Mouse (Mus musculus): ENCODE results near the gene Fam187a. TPM values are rescaled to one million over a fixed set of nuclear protein-coding genes. Genes with fewer than 3 reads are reported as not detected.

The Fam187a gene
- not detected for total RNA-seq (2023)

DNA sequence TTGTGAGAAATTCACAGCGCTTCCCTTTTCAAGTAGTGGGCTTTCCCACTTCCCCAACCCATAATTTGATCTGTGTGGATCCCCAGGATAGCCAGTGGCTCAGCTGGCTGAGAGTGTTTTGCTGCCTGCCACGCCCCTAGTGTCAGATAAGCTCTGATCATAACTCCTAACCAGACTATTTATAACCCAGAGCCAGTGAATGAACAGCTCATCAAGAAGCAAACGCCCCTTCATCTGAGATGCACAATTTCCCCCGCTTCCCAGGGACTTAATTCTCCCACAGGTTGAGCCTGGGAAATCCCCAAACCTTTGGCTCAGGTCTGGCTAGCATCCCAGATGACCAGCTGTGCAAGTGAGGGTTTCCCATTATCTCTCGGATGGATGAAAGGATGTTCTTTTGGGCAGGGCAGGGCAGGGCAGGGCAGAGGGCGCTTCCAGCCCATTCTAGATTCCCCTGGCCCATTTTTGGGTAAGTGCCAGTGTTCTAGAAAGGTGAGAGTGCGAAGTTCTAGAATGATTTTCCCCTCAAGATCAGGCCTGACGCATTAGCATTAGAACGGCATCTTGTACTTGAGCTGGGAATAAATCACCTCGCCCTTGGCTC is at the start of gene Fam187a:
Gene Fam187a (plus strand): TSS at position 554 of the 604 bp plus-strand sequence.

DNA sequence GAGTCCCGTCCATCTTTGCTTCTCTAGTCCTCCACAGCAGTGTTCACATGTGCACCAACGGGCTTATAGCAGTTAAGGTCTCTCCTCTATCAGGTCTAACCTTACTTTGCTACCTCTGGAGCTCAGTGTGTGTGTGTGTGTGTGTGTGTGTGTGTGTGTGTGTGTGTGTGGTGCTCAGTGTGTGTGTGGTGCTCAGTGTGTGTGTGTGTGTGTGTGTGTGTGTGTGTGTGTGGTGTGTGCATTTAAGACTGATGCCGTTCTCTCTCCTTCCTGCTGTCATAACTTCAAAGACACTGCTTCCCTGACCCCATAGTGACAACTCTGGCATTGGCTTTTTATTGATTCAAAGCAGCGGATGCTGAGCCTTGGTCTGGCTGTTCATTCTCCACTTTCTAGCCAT is 49.4 kb upstream of the Fam187a start, which contains the start of gene Higd1b:
Gene Higd1b (plus strand): TSS at position 301 of the 400 bp plus-strand sequence.

DNA sequence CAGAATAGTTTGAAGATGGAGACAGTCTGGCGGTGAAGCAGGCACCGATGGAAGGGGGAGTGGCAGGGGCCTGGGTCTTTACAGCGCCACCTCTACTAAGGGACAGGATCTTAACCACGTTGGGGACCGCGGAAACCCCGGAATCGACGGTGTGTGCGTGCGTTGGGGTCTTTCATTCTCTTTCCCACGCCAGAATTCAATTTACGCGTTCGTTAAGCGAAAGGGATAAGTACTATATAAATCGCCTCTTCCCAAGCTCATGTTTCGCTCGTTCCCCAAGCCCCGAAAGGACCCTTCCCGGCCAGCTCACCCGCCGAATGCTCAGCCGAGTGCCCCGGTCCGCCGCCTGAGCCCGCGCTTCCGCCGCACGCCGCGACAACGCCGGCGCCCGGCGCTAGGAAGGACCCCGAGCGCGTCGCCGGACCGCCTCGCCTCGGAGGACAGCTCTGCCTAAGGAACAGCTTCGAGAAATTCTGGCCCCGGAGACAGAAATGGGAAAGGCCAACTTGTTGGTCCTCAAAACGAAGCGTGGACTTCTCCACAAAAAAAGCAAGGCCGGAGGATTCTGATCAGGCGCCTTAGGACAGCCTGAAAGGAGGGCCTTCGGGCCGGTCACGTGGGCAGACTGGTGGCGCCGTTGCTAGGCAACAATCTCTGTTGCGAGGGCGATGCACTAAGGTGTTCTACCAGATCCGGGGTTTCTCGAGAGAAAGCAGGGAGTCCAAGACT is 4.2 kb upstream of the Fam187a start, which contains the start of the genes Eftud2 and Ccdc103:
Gene Eftud2 (minus strand): TSS at position 401 of the 729 bp plus-strand sequence.
Gene Ccdc103 (plus strand): TSS at position 620 of the 729 bp plus-strand sequence.

DNA sequence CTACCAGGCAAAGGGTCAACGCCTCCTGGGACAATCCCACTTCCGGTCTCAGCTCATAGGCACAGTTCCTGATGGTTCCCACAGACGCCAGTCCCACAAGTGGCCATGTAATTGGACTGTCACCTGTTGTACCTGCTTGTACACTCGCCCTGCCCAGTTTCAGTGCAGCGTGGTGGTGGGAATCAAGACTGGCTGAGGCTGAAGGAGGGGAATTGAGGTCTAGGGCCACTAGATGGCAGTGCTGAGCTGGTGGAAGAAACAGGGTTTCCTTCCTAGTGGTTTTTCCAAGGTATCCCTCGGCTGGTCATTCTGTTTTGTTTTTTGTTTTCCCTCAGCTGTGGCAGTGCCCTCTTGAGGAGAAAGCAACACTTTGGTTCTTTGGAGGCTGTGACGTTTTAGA is 15.8 kb downstream of the Fam187a start, which contains the start of gene Gfap:
Gene Gfap (minus strand): TSS at position 150 of the 400 bp plus-strand sequence.

DNA sequence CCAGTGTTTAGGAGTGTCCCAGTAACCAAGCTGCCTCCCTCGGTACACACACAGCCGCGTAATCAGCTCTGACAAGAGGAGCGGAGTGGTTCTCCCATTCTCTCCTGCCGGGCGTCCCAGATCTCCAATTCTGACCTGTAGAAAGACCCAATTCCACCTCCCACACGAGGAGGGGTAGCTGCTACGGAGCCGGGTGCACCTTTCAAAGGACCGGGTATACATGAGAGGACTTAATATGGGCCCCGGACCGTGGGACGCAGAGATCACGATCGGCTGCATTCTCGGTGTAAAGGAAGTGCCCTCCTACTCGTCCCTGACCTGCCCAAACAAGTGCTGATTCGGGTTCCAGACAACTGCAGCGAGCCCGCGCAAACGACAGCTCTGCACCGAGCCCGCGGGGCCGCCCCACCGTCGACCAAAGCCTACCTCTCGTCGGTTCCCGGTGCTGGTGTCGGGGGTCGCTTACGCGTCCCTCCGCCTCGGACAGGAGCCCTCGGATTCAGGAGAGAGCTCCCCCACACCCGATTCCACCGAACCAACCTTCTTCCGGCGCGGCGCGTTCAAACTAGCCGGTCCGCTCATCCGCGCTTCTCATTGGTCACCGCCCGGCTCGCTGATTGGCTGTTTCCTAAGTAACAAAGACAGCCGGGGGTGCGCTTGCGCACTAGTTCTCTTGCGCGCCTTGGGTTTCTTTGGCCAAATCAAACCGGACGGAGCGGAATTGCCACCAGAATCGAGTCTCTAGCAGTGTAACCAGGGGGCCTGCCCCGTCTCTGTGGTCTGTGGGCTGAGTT is 39.8 kb downstream of the Fam187a start, which contains the start of gene Kif18b:
Gene Kif18b (minus strand): TSS at position 568 of the 794 bp plus-strand sequence.

Other genes starting within 250 kb of the Fam187a start
- gene Meioc, start 221.5 kb upstream of the Fam187a start, total RNA-seq (2023), result not detected
- 10 to 100 TPM; 21.1 TPM for gene Ccdc43, start 187.4 kb upstream of the Fam187a start, total RNA-seq (2023)
- 1 to 10 TPM; 4.0 to 4.2 TPM for gene Adam11, start 123.7 kb upstream of the Fam187a start, total RNA-seq (2023)
- gene Gjc1, start 65.5 kb upstream of the Fam187a start, total RNA-seq (2023), result not detected
- not detected for gene Higd1b, start 49.3 kb upstream of the Fam187a start, total RNA-seq (2023)
- 10 to 100 TPM; 80.3 to 82.1 TPM for gene Eftud2, start 4.2 kb upstream of the Fam187a start, total RNA-seq (2023)
- gene Ccdc103, start 4.0 kb upstream of the Fam187a start, total RNA-seq (2023), result not detected
- not detected for gene Gfap, start 15.7 kb downstream of the Fam187a start, total RNA-seq (2023)
- gene Kif18b, start 40.0 kb downstream of the Fam187a start, total RNA-seq (2023), result under 1 TPM; 0.18 to 0.97 TPM
- not detected for gene C1ql1, start 61.5 kb downstream of the Fam187a start, total RNA-seq (2023)
- gene Nmt1, start 143.0 kb downstream of the Fam187a start, total RNA-seq (2023), result 10 to 100 TPM; 89.9 to 97.1 TPM
- 10 to 100 TPM; 30.5 to 33.0 TPM for gene Dcakd, start 143.2 kb downstream of the Fam187a start, total RNA-seq (2023)
- gene Plcd3, start 216.5 kb downstream of the Fam187a start, total RNA-seq (2023), result under 1 TPM; 0.68 to 0.73 TPM
- gene Acbd4, start 216.5 kb downstream of the Fam187a start, total RNA-seq (2023), result 10 to 100 TPM; 21.4 to 24.6 TPM
- 10 to 100 TPM; 47.5 to 61.8 TPM for gene Hexim1, start 231.1 kb downstream of the Fam187a start, total RNA-seq (2023)
- 1 to 10 TPM; 2.7 to 3.8 TPM for gene Hexim2, start 247.3 kb downstream of the Fam187a start, total RNA-seq (2023)

Measured in monocyte, adult 59 days (primary cell).